Mouse (Mus musculus) erythroblast, embryonic 14.5 days (primary cell): Measurements from ENCODE around the gene Gstt2. TPM values are rescaled to one million over a fixed set of nuclear protein-coding genes. Genes with fewer than 3 reads are reported as not detected.
A peak's percentile ranks its signal among the peaks of the same experiment; 100 is the strongest.

Source experiments
- H3K27me3 ChIP-seq: 2 replicates; pipeline ENCODE4 v1.6.1; 2012; ENCODE audit warnings: inconsistent platforms; ENCODE audit not compliant: control insufficient read depth
- H3K36me3 ChIP-seq: 2 replicates; pipeline ENCODE4 v1.6.1; 2012; ENCODE audit warnings: mild to moderate bottlenecking, inconsistent platforms; ENCODE audit not compliant: control insufficient read depth
- H3K4me1 ChIP-seq: 2 replicates; pipeline ENCODE4 v1.6.1; 2012; ENCODE audit warnings: inconsistent platforms; ENCODE audit not compliant: control insufficient read depth
- H3K4me3 ChIP-seq: replicated peaks from 2 replicates; pipeline ENCODE3; 2012; ENCODE audit warnings: moderate library complexity, mild to moderate bottlenecking, inconsistent platforms
- H3K9me3 ChIP-seq: 2 replicates; pipeline ENCODE4 v1.6.1; 2012; ENCODE audit warnings: low read length, inconsistent platforms, mixed read lengths; ENCODE audit not compliant: control insufficient read depth
- GATA1 ChIP-seq: IDR thresholded peaks from 2 replicates; pipeline ENCODE4 v1.6.1; 2012; ENCODE audit warnings: low read length, inconsistent platforms, mixed read lengths
- TAL1 ChIP-seq: IDR thresholded peaks from 3 replicates; pipeline ENCODE4 v1.6.1; 2012; ENCODE audit warnings: low read length, inconsistent platforms, mixed read lengths
- polyA plus RNA-seq: library from polyadenylated mRNA; stranded (reverse); fragments of >175 nt; gene quantifications from 2 replicates; pipeline ENCODE4 v1.2.3, GENCODE M21; 2012

Gstt2 gene
- polyA plus RNA-seq, 1 experiment = 0.64 TPM

GRCm38 (mm10) chr10:75822443-75822842, 14.8 kb downstream of the Gstt2 start, which contains the start of gene Gstt4:
Gene Gstt4 (minus strand): TSS chr10:75822543.
- no peaks in the 10 kb centered on the region for H3K27me3 ChIP-seq
- H3K4me1 ChIP-seq = no peaks in the 10 kb centered on the region
- no peaks in the 10 kb centered on the region for H3K9me3 ChIP-seq
- TF ChIP-seq TAL1 (no peak), GATA1 (no peak)
- H3K4me3 ChIP-seq = no peak within 1 kb of the TSS
- no peaks in the 10 kb centered on the region for H3K36me3 ChIP-seq

GRCm38 (mm10) chr10:75819882-75820281, 17.3 kb downstream of the Gstt2 start:
- H3K4me1 ChIP-seq = no peaks in the 10 kb centered on the region
- no peaks in the 10 kb centered on the region for H3K9me3 ChIP-seq
- H3K4me3 ChIP-seq = no peak overlapping the region
- 0 out of 2 replicates have a peak, but pooled peaks cover 2% of the 10 kb centered on the region for H3K27me3 ChIP-seq
- no peak for TF ChIP-seq TAL1
- TF ChIP-seq GATA1 = no peak
- no peaks in the 10 kb centered on the region for H3K36me3 ChIP-seq

- no peak for TF ChIP-seq TAL1
- no peak for TF ChIP-seq GATA1
- H3K27me3 ChIP-seq = 0 out of 2 replicates have a peak, but pooled peaks cover 2% of the 10 kb centered on the region
- H3K9me3 ChIP-seq = no peaks in the 10 kb centered on the region
- H3K4me1 ChIP-seq = no peaks in the 10 kb centered on the region
- H3K4me3 ChIP-seq = no peak overlapping the region
- H3K36me3 ChIP-seq = no peaks in the 10 kb centered on the region
Observed at GRCm38 (mm10) chr10:75818641-75819040, 18.6 kb downstream of the Gstt2 start.

- Histone ChIP-seq H3K9me3 (peaks cover 5% of the 10 kb centered on the region), H3K4me3 (no peak overlapping the region), H3K36me3 (no peaks in the 10 kb centered on the region), H3K27me3 (peaks cover 7% of the 10 kb centered on the region), H3K4me1 (peaks cover 3% of the 10 kb centered on the region)
- no peak for TF ChIP-seq GATA1
- TF ChIP-seq TAL1 = no peak
Observed at GRCm38 (mm10) chr10:75804217-75804616, 33.0 kb downstream of the Gstt2 start.

GRCm38 (mm10) chr10:75798176-75798696, 39.0 kb downstream of the Gstt2 start, which contains the start of gene Gstt1:
Gene Gstt1 (minus strand): TSS chr10:75798584.
- Histone ChIP-seq H3K27me3 (peaks cover 23% of the 10 kb centered on the region), H3K4me3 (peak within 1 kb of the TSS; percentile 65), H3K9me3 (no peaks in the 10 kb centered on the region), H3K36me3 (no peaks in the 10 kb centered on the region), H3K4me1 (peaks cover 23% of the 10 kb centered on the region)
- TF ChIP-seq TAL1 (no peak), GATA1 (no peak)

GRCm38 (mm10) chr10:75797619-75798175, 39.5 kb downstream of the Gstt2 start:
- Histone ChIP-seq H3K4me1 (peaks cover 23% of the 10 kb centered on the region), H3K36me3 (no peaks in the 10 kb centered on the region), H3K27me3 (peaks cover 24% of the 10 kb centered on the region), H3K4me3 (peak overlapping the region; percentile 65), H3K9me3 (no peaks in the 10 kb centered on the region)
- TF ChIP-seq GATA1 (no peak), TAL1 (no peak)

- H3K4me3 ChIP-seq = peak overlapping the region; percentile 65
- TF ChIP-seq TAL1 = no peak
- TF ChIP-seq GATA1 = no peak
- H3K36me3 ChIP-seq = no peaks in the 10 kb centered on the region
- H3K4me1 ChIP-seq = peaks cover 23% of the 10 kb centered on the region
- no peaks in the 10 kb centered on the region for H3K9me3 ChIP-seq
- H3K27me3 ChIP-seq = peaks cover 27% of the 10 kb centered on the region
Observed at GRCm38 (mm10) chr10:75796731-75797516, 40.3 kb downstream of the Gstt2 start.

- H3K4me3 ChIP-seq = no peak overlapping the region
- H3K27me3 ChIP-seq = peaks cover 27% of the 10 kb centered on the region
- no peaks in the 10 kb centered on the region for H3K9me3 ChIP-seq
- TF ChIP-seq TAL1 (no peak), GATA1 (no peak)
- peaks cover 23% of the 10 kb centered on the region for H3K4me1 ChIP-seq
- H3K36me3 ChIP-seq = no peaks in the 10 kb centered on the region
Observed at GRCm38 (mm10) chr10:75794880-75795279, 42.3 kb downstream of the Gstt2 start.

- no peak for TF ChIP-seq TAL1
- no peak for TF ChIP-seq GATA1
- H3K27me3 ChIP-seq = peaks cover 9% of the 10 kb centered on the region
Observed at GRCm38 (mm10) chr10:75790773-75791172, 46.5 kb downstream of the Gstt2 start.

More at GRCm38 (mm10) chr10:75790773-75791172, 46.5 kb downstream of the Gstt2 start:
- no peaks in the 10 kb centered on the region for H3K4me1 ChIP-seq
- no peaks in the 10 kb centered on the region for H3K9me3 ChIP-seq
- no peak overlapping the region for H3K4me3 ChIP-seq
- H3K36me3 ChIP-seq = no peaks in the 10 kb centered on the region
